Mouse (Mus musculus): ENCODE measurements around the gene D5Ertd579e. TPM values are rescaled to one million over a fixed set of nuclear protein-coding genes. Genes with fewer than 3 reads are reported as not detected.

D5Ertd579e gene
- polyA plus RNA-seq, 1 experiment from 2014 or later = 25.9 TPM

- Histone ChIP-seq H3K9me3 (ENCODE audit: control insufficient read depth, low read length) (no peaks in the 10 kb centered on the region), H3K4me2 (ENCODE audit: low read length) (no peak overlapping the region), H3K36me3 (ENCODE audit: control insufficient read depth, insufficient read depth, low read length) (no peaks in the 10 kb centered on the region), H3K27ac (ENCODE audit: low read depth, low read length) (no peak overlapping the region), H3K4me3 (ENCODE audit: low read length) (no peak overlapping the region), H3K27me3 (replicated peaks; ENCODE audit: control insufficient read depth, insufficient read depth, low read length) (no peaks in the 10 kb centered on the region), H3K4me1 (ENCODE audit: control insufficient read depth, insufficient read depth, low read depth, low read length) (no peaks in the 10 kb centered on the region), H3K9ac (ENCODE audit: low read depth, low read length) (no peak overlapping the region)
- 80% methylated on average over 7 of the region's 7 CpGs for WGBS
- ATAC-seq = no peak
Measured at GRCm38 (mm10) chr5:36731901-36732652, 36.3 kb upstream of the D5Ertd579e start.

DNA sequence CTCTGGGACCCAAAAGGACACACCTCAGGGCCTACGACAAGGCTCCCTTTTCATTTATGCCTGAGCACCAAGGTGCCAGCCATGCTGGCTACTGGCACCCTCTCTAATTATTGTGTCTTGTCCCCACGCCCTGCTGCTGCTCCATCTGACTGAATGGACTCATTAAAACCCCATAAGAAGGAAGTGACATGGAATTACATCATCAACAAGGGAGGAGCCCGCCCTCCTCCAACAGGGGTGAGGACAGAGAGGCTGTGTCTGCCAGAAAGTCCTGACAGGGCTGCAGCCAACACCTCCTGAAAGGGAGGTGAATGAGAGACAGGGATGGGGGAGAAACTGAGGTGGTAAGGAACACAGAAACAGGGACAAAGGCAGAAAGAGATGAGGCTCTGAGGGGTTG is 34.9 kb upstream of the D5Ertd579e start:
- Histone ChIP-seq H3K4me1 (ENCODE audit: control insufficient read depth, insufficient read depth, low read depth, low read length) (no peaks in the 10 kb centered on the region), H3K4me2 (ENCODE audit: low read length) (no peak overlapping the region), H3K36me3 (ENCODE audit: control insufficient read depth, insufficient read depth, low read length) (no peaks in the 10 kb centered on the region), H3K9ac (ENCODE audit: low read depth, low read length) (no peak overlapping the region), H3K9me3 (ENCODE audit: control insufficient read depth, low read length) (no peaks in the 10 kb centered on the region), H3K27ac (ENCODE audit: low read depth, low read length) (no peak overlapping the region), H3K27me3 (replicated peaks; ENCODE audit: control insufficient read depth, insufficient read depth, low read length) (no peaks in the 10 kb centered on the region), H3K4me3 (ENCODE audit: low read length) (no peak overlapping the region)
- no peak for ATAC-seq
- 42% methylated on average over 3 of the region's 3 CpGs for WGBS

- Histone ChIP-seq H3K4me3 (ENCODE audit: low read length) (no peak overlapping the region), H3K4me2 (ENCODE audit: low read length) (no peak overlapping the region), H3K4me1 (ENCODE audit: control insufficient read depth, insufficient read depth, low read depth, low read length) (no peaks in the 10 kb centered on the region), H3K36me3 (ENCODE audit: control insufficient read depth, insufficient read depth, low read length) (no peaks in the 10 kb centered on the region), H3K9ac (ENCODE audit: low read depth, low read length) (no peak overlapping the region), H3K27ac (ENCODE audit: low read depth, low read length) (no peak overlapping the region), H3K27me3 (replicated peaks; ENCODE audit: control insufficient read depth, insufficient read depth, low read length) (no peaks in the 10 kb centered on the region), H3K9me3 (ENCODE audit: control insufficient read depth, low read length) (no peaks in the 10 kb centered on the region)
- 100% methylated on average over 2 of the region's 2 CpGs for WGBS
- no peak for ATAC-seq
Measured at GRCm38 (mm10) chr5:36729923-36730322, 34.1 kb upstream of the D5Ertd579e start.

- Histone ChIP-seq H3K9me3 (ENCODE audit: control insufficient read depth, low read length) (no peaks in the 10 kb centered on the region), H3K27me3 (replicated peaks; ENCODE audit: control insufficient read depth, insufficient read depth, low read length) (no peaks in the 10 kb centered on the region), H3K4me3 (ENCODE audit: low read length) (no peak overlapping the region), H3K4me2 (ENCODE audit: low read length) (no peak overlapping the region), H3K4me1 (ENCODE audit: control insufficient read depth, insufficient read depth, low read depth, low read length) (no peaks in the 10 kb centered on the region), H3K9ac (ENCODE audit: low read depth, low read length) (no peak overlapping the region), H3K36me3 (ENCODE audit: control insufficient read depth, insufficient read depth, low read length) (no peaks in the 10 kb centered on the region), H3K27ac (ENCODE audit: low read depth, low read length) (no peak overlapping the region)
- WGBS = 86% methylated on average over 4 of the region's 4 CpGs
- no peak for ATAC-seq
Measured at GRCm38 (mm10) chr5:36729086-36729473, 33.3 kb upstream of the D5Ertd579e start.

DNA sequence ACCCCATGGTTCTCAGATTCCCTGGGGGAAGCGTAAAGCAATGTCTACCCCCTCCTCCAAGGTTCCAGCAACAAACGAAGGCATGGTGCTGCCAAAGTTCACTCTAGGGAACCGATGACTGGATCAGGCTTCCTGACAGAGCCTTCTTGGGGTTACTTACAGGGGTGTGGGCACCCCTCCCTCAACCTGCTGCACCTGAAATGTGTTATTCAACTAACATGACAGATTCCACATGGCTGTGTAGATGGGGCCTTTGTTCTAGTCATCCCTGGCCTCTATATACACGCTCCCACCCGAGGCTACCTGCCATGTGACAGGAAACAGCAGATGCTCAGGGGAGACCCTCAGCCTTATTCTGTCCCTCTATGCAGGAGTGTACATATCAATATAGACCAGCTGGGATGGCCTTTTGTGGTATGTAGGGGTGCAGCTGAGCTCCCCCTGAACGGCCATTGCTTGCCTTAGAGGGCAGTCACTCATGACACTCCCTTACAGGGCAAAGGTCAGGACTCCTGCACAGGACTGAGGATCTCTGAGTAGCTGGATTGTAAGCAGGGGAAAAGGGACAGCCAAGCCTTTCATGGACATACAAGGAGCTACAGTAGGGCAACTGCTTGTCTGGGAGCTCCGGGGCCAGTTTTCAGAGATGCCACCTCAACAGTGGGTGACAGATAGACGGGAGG is 32.7 kb upstream of the D5Ertd579e start:
- H3K4me2 ChIP-seq (ENCODE audit: low read length) = no peak overlapping the region
- no peaks in the 10 kb centered on the region for H3K36me3 ChIP-seq (ENCODE audit: control insufficient read depth, insufficient read depth, low read length)
- H3K4me1 ChIP-seq (ENCODE audit: control insufficient read depth, insufficient read depth, low read depth, low read length) = no peaks in the 10 kb centered on the region
- no peak overlapping the region for H3K4me3 ChIP-seq (ENCODE audit: low read length)
- no peaks in the 10 kb centered on the region for H3K9me3 ChIP-seq (ENCODE audit: control insufficient read depth, low read length)
- H3K9ac ChIP-seq (ENCODE audit: low read depth, low read length) = no peak overlapping the region
- WGBS = 82% methylated on average over 8 of the region's 8 CpGs
- H3K27ac ChIP-seq (ENCODE audit: low read depth, low read length) = no peak overlapping the region
- no peaks in the 10 kb centered on the region for H3K27me3 ChIP-seq (replicated peaks; ENCODE audit: control insufficient read depth, insufficient read depth, low read length)
- no peak for ATAC-seq

DNA sequence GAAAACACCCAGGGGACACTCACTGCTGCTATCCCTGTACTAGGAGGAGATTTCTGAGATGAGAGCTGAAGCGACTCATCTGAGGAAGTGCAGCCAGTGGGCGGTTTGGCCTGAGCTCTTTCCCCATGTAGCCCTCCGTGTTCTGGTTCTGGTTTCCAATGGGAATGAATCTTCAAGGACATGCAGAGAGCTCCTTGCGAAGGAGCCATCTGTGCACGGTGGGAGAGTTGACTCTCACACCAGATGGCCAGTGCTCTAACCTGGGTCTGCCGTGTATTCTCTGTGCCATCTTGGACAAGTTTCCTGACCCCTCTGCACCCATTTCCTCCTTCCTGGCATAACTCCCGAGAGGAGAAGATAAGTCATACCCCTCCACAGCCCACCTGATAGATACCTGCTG is 32.0 kb upstream of the D5Ertd579e start:
- H3K4me3 ChIP-seq (ENCODE audit: low read length) = no peak overlapping the region
- no peaks in the 10 kb centered on the region for H3K27me3 ChIP-seq (replicated peaks; ENCODE audit: control insufficient read depth, insufficient read depth, low read length)
- H3K27ac ChIP-seq (ENCODE audit: low read depth, low read length) = no peak overlapping the region
- H3K9me3 ChIP-seq (ENCODE audit: control insufficient read depth, low read length) = no peaks in the 10 kb centered on the region
- no peak for ATAC-seq
- H3K4me1 ChIP-seq (ENCODE audit: control insufficient read depth, insufficient read depth, low read depth, low read length) = no peaks in the 10 kb centered on the region
- H3K36me3 ChIP-seq (ENCODE audit: control insufficient read depth, insufficient read depth, low read length) = no peaks in the 10 kb centered on the region
- 74% methylated on average over 7 of the region's 7 CpGs for WGBS
- H3K4me2 ChIP-seq (ENCODE audit: low read length) = no peak overlapping the region
- H3K9ac ChIP-seq (ENCODE audit: low read depth, low read length) = no peak overlapping the region

- ATAC-seq = no peak
- Histone ChIP-seq H3K27ac (ENCODE audit: low read depth, low read length) (no peak overlapping the region), H3K27me3 (replicated peaks; ENCODE audit: control insufficient read depth, insufficient read depth, low read length) (no peaks in the 10 kb centered on the region), H3K4me3 (ENCODE audit: low read length) (no peak overlapping the region), H3K9me3 (ENCODE audit: control insufficient read depth, low read length) (no peaks in the 10 kb centered on the region), H3K4me1 (ENCODE audit: control insufficient read depth, insufficient read depth, low read depth, low read length) (no peaks in the 10 kb centered on the region), H3K9ac (ENCODE audit: low read depth, low read length) (no peak overlapping the region), H3K4me2 (ENCODE audit: low read length) (no peak overlapping the region), H3K36me3 (ENCODE audit: control insufficient read depth, insufficient read depth, low read length) (no peaks in the 10 kb centered on the region)
- 77% methylated on average over 2 of the region's 2 CpGs for WGBS
Measured at GRCm38 (mm10) chr5:36727136-36727535, 31.3 kb upstream of the D5Ertd579e start.

DNA sequence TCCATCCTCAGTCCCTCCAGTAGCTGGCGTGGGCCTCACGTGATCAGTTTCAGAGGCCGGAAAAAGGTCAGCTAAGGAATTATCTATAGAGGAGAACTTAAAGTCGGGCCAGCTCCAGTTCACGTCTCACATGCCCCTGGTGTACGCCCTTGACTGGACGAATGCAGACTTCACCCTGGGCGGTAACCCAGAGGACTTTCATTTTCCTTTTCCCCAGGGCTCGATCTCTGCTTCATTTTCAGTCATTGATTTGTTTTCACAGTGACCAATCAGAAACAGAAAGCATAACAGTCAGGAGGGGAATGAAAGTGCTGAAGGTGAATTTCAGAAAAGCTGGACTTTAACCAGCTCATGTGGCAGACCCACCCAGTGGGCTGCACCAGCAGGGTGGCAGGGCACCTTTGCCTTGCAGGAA is 30.6 kb upstream of the D5Ertd579e start:
- Histone ChIP-seq H3K4me3 (ENCODE audit: low read length) (no peak overlapping the region), H3K4me1 (ENCODE audit: control insufficient read depth, insufficient read depth, low read depth, low read length) (no peaks in the 10 kb centered on the region), H3K9ac (ENCODE audit: low read depth, low read length) (no peak overlapping the region), H3K27me3 (replicated peaks; ENCODE audit: control insufficient read depth, insufficient read depth, low read length) (no peaks in the 10 kb centered on the region), H3K4me2 (ENCODE audit: low read length) (no peak overlapping the region), H3K27ac (ENCODE audit: low read depth, low read length) (no peak overlapping the region), H3K9me3 (ENCODE audit: control insufficient read depth, low read length) (no peaks in the 10 kb centered on the region), H3K36me3 (ENCODE audit: control insufficient read depth, insufficient read depth, low read length) (no peaks in the 10 kb centered on the region)
- WGBS = 79% methylated on average over 9 of the region's 9 CpGs
- no peak for ATAC-seq

DNA sequence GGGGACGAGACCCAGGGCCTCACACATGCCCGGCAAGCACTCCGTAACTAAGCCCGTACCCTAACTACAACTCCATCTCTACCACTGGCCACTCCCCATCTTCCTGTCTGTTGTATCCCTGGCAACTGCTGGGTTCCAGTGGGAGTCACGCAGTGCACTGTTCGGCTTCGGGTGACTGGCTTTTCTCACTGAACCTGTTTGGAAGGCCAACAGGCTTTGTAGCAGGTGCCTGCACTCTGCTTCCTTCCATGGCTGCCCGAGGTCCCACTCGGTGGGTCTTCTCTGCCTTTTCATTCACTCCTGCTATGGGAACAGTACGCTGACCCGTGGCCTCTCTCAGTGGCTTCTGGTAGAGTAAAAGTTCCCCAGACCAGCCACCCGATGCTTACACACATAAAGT is 30.0 kb upstream of the D5Ertd579e start:
- no peak overlapping the region for H3K4me3 ChIP-seq (ENCODE audit: low read length)
- H3K36me3 ChIP-seq (ENCODE audit: control insufficient read depth, insufficient read depth, low read length) = no peaks in the 10 kb centered on the region
- no peaks in the 10 kb centered on the region for H3K27me3 ChIP-seq (replicated peaks; ENCODE audit: control insufficient read depth, insufficient read depth, low read length)
- H3K4me1 ChIP-seq (ENCODE audit: control insufficient read depth, insufficient read depth, low read depth, low read length) = no peaks in the 10 kb centered on the region
- H3K9ac ChIP-seq (ENCODE audit: low read depth, low read length) = no peak overlapping the region
- H3K27ac ChIP-seq (ENCODE audit: low read depth, low read length) = no peak overlapping the region
- WGBS = 62% methylated on average over 12 of the region's 12 CpGs
- H3K9me3 ChIP-seq (ENCODE audit: control insufficient read depth, low read length) = no peaks in the 10 kb centered on the region
- no peak overlapping the region for H3K4me2 ChIP-seq (ENCODE audit: low read length)
- ATAC-seq = no peak

Data from hindbrain, embryonic 16.5 days (tissue).